Mouse (Mus musculus): Measurements from ENCODE around the gene C2cd2l. TPM values are rescaled to one million over a fixed set of nuclear protein-coding genes. Genes with fewer than 3 reads are reported as not detected.
"Not testable (repeated sequence)": the region's sequence is repeated elsewhere in the genome, so short reads cannot be mapped to it uniquely, and the experiment has no call there.

Gene C2cd2l
- polyA plus RNA-seq (2014; fragmentation: Nextera tagmentation; extraction: Ambion mirVana), result 6.7 and 8.6 TPM in 2 replicates

DNA sequence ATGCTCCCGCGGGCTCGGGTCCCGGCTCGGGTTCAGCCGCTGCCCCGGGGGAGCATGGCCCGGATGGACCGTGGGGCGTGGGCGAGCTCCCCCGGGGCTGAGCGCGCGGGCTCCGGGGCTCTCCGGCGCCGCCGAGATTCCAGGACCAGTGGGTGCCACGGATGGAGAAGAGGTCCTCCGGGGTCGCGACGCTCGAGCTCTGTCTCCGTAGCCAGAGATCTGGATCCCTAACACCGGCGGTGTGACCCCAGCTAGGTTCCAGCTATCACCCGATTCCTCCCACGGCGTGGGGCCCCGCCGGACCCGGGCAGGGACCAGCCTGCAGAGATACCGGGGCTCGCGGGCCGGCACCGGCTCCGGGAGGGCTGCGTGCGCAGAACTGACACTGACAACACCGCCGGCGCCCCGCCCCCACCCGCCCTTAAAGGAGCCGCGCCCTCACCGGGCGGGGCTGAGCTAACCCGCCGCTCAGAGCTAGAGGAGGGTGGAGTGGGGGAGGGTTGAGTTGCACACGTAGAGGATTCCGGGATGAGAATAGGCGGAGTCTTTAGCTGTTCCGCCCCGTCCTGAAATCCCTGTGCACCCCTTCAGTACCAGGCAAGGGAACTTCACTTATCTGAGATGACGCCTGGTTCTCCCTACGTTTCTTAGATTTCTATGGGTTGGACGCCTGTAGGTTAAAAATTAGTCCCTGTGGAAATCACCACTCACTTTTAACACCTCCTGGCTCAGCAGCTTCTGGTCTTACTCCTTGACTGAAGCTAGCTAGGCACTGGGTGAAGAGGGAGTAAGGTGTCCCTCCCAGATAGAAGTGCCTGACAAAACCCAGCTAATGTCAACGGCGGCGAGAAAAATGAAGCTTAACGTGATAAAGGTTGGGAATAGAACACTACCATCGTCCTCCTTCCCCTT, at the start of gene C2cd2l:
C2cd2l (minus strand) TSS at position 399 of the 912 bp plus-strand sequence.
- H3K4me1 ChIP-seq (ENCODE audit: insufficient read depth), result peaks cover 14% of the 10 kb centered on the region
- H3K27ac ChIP-seq (ENCODE audit: low read depth), result peak within 1 kb of the TSS; percentile 64; the same call in 1 of the 2 replicates
- no peaks in the 10 kb centered on the region for H3K9me3 ChIP-seq (ENCODE audit: low read depth, low read length)
- under 1% methylated on average over 62 of the region's 67 CpGs for WGBS
- ATAC-seq (ENCODE audit: insufficient read depth), result peak; percentile 98
- H3K27me3 ChIP-seq (ENCODE audit: insufficient read depth, low read length), result no peaks in the 10 kb centered on the region
- peak within 1 kb of the TSS; percentile 84 for H3K4me3 ChIP-seq (ENCODE audit: low read depth, low read length)
- peak; percentile 98 for DNase-seq
- H3K9ac ChIP-seq, result peak within 1 kb of the TSS; percentile 73
- H3K36me3 ChIP-seq (ENCODE audit: insufficient read depth), result peaks cover 15% of the 10 kb centered on the region
- no peak for TF ChIP-seq CTCF (IDR thresholded peaks at IDR 0.05; ENCODE audit: low read depth)
- peak within 1 kb of the TSS; percentile 91 for H3K4me2 ChIP-seq

DNA sequence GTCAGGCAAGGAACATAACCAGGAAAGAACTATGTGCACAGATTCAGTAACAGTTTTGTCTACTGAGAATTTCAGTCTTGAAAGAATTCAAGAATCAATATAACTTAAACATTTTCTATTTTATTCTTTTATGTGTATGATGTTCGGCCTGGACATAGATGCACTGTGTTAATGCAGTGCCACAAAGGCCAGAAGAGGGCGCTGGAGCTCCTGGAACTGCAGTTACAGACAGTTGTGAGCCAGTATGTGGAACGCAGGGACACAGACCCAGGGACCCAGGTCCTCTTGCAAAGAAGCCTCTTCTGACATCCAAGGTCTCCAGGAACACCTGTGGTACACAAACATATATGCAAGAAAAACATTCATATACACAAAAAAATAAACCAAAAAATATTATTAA, 44.4 kb upstream of the C2cd2l start:
- H3K9ac ChIP-seq, result no peak overlapping the region
- no peak overlapping the region for H3K4me3 ChIP-seq (ENCODE audit: low read depth, low read length)
- 63% methylated on average over 3 of the region's 3 CpGs for WGBS
- no peak for ATAC-seq (ENCODE audit: insufficient read depth)
- peak; percentile 33 for DNase-seq
- no peak overlapping the region for H3K27ac ChIP-seq (ENCODE audit: low read depth)
- no peaks in the 10 kb centered on the region for H3K27me3 ChIP-seq (ENCODE audit: insufficient read depth, low read length)
- H3K4me1 ChIP-seq (ENCODE audit: insufficient read depth), result peaks cover 5% of the 10 kb centered on the region; the same call in 1 of the 2 replicates
- H3K9me3 ChIP-seq (ENCODE audit: low read depth, low read length), result no peaks in the 10 kb centered on the region
- peak; percentile 32; the same call in 1 of the 2 replicates for TF ChIP-seq CTCF (IDR thresholded peaks at IDR 0.05; ENCODE audit: low read depth)
- H3K36me3 ChIP-seq (ENCODE audit: insufficient read depth), result 0 out of 2 replicates have a peak, but pooled peaks cover 6% of the 10 kb centered on the region
- no peak overlapping the region for H3K4me2 ChIP-seq

DNA sequence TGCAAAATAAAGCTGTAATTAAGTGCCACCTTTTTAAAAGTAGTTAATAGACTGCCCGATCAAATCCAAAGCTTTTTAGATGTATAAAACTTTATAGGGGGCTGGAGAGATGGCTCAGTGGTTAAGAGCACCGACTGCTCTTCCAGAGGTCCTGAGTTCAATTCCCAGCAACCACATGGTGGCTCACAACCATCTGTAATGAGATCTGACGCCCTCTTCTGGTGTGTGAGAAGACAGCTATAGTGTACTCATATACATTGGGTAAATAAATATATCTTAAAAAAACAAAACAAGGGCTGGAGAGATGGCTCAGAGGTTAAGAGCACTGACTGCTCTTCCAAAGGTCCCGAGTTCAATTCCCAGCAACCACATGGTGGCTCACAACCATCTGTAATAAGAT, 41.8 kb upstream of the C2cd2l start:
- ATAC-seq (ENCODE audit: insufficient read depth), result peak; percentile 33; the same call in 1 of the 2 replicates

DNA sequence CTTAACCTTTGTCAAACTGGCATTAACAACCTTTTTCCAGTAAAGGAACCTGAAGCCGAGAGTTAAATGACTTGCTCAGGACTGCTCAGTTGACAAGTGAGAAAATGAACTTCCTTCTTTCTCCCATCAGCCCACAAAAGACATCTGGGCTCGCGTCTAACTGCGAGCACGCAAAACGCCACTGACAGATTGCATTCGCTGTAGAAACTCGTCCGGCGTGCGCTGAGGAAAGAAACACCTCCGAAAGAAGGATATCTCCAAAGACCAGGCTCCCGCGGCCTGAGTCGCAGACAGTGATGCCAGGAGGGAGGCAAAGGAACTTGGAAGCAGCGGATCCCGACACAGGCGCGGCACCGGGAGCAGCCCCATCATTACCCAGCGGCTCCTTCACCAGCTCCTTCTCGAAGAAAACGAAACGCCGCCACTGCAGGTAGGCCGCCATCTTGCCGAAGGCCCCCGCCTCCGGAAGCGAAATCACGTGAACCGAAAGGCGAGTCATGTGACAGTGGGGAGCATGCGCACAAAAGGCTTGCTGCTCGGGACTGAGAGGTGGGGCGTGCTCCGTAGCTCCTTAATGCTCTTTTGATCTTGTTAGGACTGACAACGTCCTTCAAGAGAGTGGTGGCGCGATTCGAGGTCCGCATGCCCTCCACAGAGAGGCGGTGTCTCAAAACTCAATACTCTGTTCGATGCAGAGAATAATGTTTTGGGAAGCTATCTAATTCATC, 41.3 kb upstream of the C2cd2l start, which contains the start of gene Vps11:
Vps11 (minus strand) TSS at position 481 of the 728 bp plus-strand sequence.
- Histone ChIP-seq H3K9ac (peak within 1 kb of the TSS; percentile 64), H3K4me2 (peak within 1 kb of the TSS; percentile 80), H3K36me3 (ENCODE audit: insufficient read depth) (peaks cover 35% of the 10 kb centered on the region), H3K4me1 (ENCODE audit: insufficient read depth) (peaks cover 5% of the 10 kb centered on the region; the same call in 1 of the 2 replicates), H3K9me3 (ENCODE audit: low read depth, low read length) (no peaks in the 10 kb centered on the region), H3K27me3 (ENCODE audit: insufficient read depth, low read length) (no peaks in the 10 kb centered on the region), H3K4me3 (ENCODE audit: low read depth, low read length) (peak within 1 kb of the TSS; percentile 64), H3K27ac (ENCODE audit: low read depth) (peak within 1 kb of the TSS; percentile 71)
- peak; percentile 94 for ATAC-seq (ENCODE audit: insufficient read depth)
- under 1% methylated on average over 44 of the region's 44 CpGs for WGBS
- TF ChIP-seq CTCF (IDR thresholded peaks at IDR 0.05; ENCODE audit: low read depth), result peak; percentile 23
- DNase-seq, result peak; percentile 99

More for the DNA sequence above, 41.8 kb upstream of the C2cd2l start:
- H3K9me3 ChIP-seq (ENCODE audit: low read depth, low read length); H3K4me1 ChIP-seq (ENCODE audit: insufficient read depth); H3K27me3 ChIP-seq (ENCODE audit: insufficient read depth, low read length); DNase-seq: not testable (repeated sequence)
- 41% methylated on average over 4 of the region's 4 CpGs for WGBS
- peaks cover 29% of the 10 kb centered on the region for H3K36me3 ChIP-seq (ENCODE audit: insufficient read depth)
- H3K27ac ChIP-seq (ENCODE audit: low read depth), result 0 out of 2 replicates have a peak overlapping the region, but pooled peaks have one; percentile 64
- H3K9ac ChIP-seq, result peak overlapping the region; percentile 64; the same call in 1 of the 2 replicates
- peak overlapping the region; percentile 64 for H3K4me3 ChIP-seq (ENCODE audit: low read depth, low read length)
- H3K4me2 ChIP-seq, result peak overlapping the region; percentile 80

DNA sequence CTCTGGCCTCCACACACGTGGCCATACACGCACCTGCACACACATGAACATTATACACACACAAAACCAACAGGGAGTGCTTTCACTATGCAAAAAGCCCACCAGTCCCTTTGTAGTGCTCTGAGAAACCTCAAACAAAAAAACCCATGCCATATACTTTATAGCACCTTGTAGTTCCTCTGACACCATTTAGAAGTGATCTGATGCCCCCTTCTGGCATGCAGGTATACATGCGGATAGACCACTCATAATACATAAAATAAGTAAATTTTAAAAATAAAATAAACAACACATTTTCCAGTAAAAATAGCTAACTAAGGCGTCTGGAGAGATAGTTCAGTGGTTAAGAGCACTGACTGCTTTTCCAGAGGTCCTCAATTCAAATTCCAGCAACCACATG, 37.1 kb upstream of the C2cd2l start:
- ATAC-seq (ENCODE audit: insufficient read depth) (no peak), DNase-seq (peak; percentile 64)
- Histone ChIP-seq H3K27me3 (ENCODE audit: insufficient read depth, low read length) (no peaks in the 10 kb centered on the region), H3K9me3 (ENCODE audit: low read depth, low read length) (no peaks in the 10 kb centered on the region), H3K4me2 (no peak overlapping the region), H3K4me3 (ENCODE audit: low read depth, low read length) (no peak overlapping the region), H3K4me1 (ENCODE audit: insufficient read depth) (peaks cover 5% of the 10 kb centered on the region; the same call in 1 of the 2 replicates), H3K9ac (no peak overlapping the region), H3K27ac (ENCODE audit: low read depth) (no peak overlapping the region), H3K36me3 (ENCODE audit: insufficient read depth) (peaks cover 76% of the 10 kb centered on the region)
- peak; percentile 55 for TF ChIP-seq CTCF (IDR thresholded peaks at IDR 0.05; ENCODE audit: low read depth)
- WGBS, result 72% methylated on average over 4 of the region's 4 CpGs

DNA sequence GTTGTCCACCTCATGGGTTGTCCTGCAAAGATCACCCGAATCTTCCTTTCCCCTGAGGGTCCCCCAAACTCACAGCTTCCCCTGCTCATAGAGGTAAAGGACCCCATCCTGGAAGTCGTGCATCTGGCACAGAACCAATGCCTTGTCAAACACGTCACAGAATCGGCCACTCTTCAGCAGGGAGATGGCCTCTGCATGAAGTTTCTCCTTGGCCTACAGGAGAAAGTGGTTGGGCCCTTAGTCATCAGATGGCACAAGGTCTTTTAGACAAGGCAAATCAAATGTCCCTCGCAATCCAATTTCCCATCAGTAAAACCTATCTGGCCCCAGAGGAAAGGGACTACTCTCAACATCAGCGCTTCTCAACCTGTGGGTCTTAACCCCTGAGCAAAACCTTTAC, 33.1 kb upstream of the C2cd2l start:
- H3K9ac ChIP-seq, result no peak overlapping the region
- 89% methylated on average over 6 of the region's 6 CpGs for WGBS
- no peaks in the 10 kb centered on the region for H3K4me1 ChIP-seq (ENCODE audit: insufficient read depth)
- peaks cover 96% of the 10 kb centered on the region for H3K36me3 ChIP-seq (ENCODE audit: insufficient read depth)
- no peaks in the 10 kb centered on the region for H3K27me3 ChIP-seq (ENCODE audit: insufficient read depth, low read length)
- no peak overlapping the region for H3K27ac ChIP-seq (ENCODE audit: low read depth)
- H3K4me2 ChIP-seq, result no peak overlapping the region
- no peak overlapping the region for H3K4me3 ChIP-seq (ENCODE audit: low read depth, low read length)
- ATAC-seq (ENCODE audit: insufficient read depth), result no peak
- H3K9me3 ChIP-seq (ENCODE audit: low read depth, low read length), result no peaks in the 10 kb centered on the region
- DNase-seq, result no peak
- no peak for TF ChIP-seq CTCF (IDR thresholded peaks at IDR 0.05; ENCODE audit: low read depth)

All from lung, embryonic 14.5 days (tissue).